ENCODE assay signal across 12 mouse cellular contexts in the genomic region with DNA sequence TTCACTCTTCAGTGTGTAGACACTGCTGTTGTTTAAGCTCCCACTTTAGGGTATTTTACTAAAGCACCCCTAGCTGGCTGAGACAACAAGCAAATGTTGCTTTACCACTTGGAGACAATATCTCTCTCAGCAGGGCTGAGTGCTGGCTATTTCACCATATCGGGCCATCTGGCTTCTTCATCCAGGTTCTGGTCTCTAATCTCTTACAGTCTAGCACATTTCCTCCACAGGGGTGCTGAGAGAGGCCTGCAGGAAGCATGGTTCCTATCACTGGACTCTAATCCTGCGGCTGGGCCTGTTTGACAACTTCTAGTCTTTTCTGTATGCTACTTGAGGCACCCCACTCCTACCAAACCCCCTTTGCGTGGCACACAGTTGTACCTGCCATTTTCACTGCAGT. TPM values are rescaled to one million over a fixed set of nuclear protein-coding genes. Genes with fewer than 3 reads are reported as not detected.
"Had no signal": no experiment of that assay in that cellular context is flagged by ENCODE, and none has a peak within 500 bp of the region (broad histone marks: within the 10 kb centered on the region; RNA-seq: fewer than 3 reads in every experiment).

No protein-coding gene starts in this region.

- H3K4me3 ChIP-seq: layer of hippocampus, adult 2 months; limb, embryonic 12.5 days; lung, embryonic 15.5 days; midbrain, embryonic 12.5 days; myocyte; neural tube, embryonic 15.5 days had no signal

- H3K27me3 ChIP-seq: limb, embryonic 12.5 days; lung, embryonic 15.5 days; midbrain, embryonic 12.5 days; neural tube, embryonic 15.5 days had no signal

- DNase-seq: kidney, adult 9 months; kidney, postnatal 4 days; right cerebral cortex, adult 18-20 months; right cerebral cortex, postnatal 25 days; thymus, postnatal 36 days had no signal

- H3K9ac ChIP-seq: limb, embryonic 12.5 days; lung, embryonic 15.5 days; midbrain, embryonic 12.5 days; neural tube, embryonic 15.5 days had no signal

- H3K9me3 ChIP-seq: limb, embryonic 12.5 days; lung, embryonic 15.5 days; midbrain, embryonic 12.5 days; neural tube, embryonic 15.5 days had no signal

- H3K27ac ChIP-seq: kidney, postnatal 0 days; layer of hippocampus, adult 2 months; limb, embryonic 12.5 days; lung, embryonic 15.5 days; midbrain, embryonic 12.5 days; neural tube, embryonic 15.5 days had no signal

- H3K36me3 ChIP-seq: limb, embryonic 12.5 days; lung, embryonic 15.5 days; midbrain, embryonic 12.5 days; neural tube, embryonic 15.5 days had no signal

- H3K4me1 ChIP-seq: limb, embryonic 12.5 days had no signal

- H3K4me2 ChIP-seq: limb, embryonic 12.5 days; lung, embryonic 15.5 days; midbrain, embryonic 12.5 days; neural tube, embryonic 15.5 days had no signal

RNA-seq across cellular contexts. Expression of gene Shisa9, which starts 51.7 kb away (rescaled TPM):
- polyA plus RNA-seq: myocyte had no signal
